Mouse (Mus musculus) intestine, embryonic 16.5 days (tissue): ENCODE data around the gene Eml5. TPM values are rescaled to one million over a fixed set of nuclear protein-coding genes. Genes with fewer than 3 reads are reported as not detected.

ENCODE experiments used
- ATAC-seq: fragments of 200-750 bp; cut with Nextera tagmentation; 2 replicates; pipeline ENCODE4 v1.8.0; 2017; ENCODE audit warnings: moderate TSS enrichment, moderate library complexity
- H3K27ac ChIP-seq: fragments of 300-500 bp; sonication (generic); 2 replicates; pipeline ENCODE4 v1.5.1; 2014; ENCODE audit warnings: mild to moderate bottlenecking, low read length
- H3K27me3 ChIP-seq: fragments of 300-500 bp; sonication (generic); replicated peaks from 2 replicates; pipeline ENCODE4 v1.6.1; 2014; ENCODE audit warnings: low read length, control low read depth, mixed read lengths; ENCODE audit not compliant: control insufficient read depth, insufficient read depth
- H3K36me3 ChIP-seq: fragments of 300-500 bp; sonication (generic); 2 replicates; pipeline ENCODE4 v1.6.1; 2014; ENCODE audit warnings: low read length, control low read depth; ENCODE audit not compliant: control insufficient read depth, insufficient read depth
- H3K4me1 ChIP-seq: fragments of 300-500 bp; sonication (generic); 2 replicates; pipeline ENCODE4 v1.6.1; 2014; ENCODE audit warnings: low read length, control low read depth, mixed read lengths; ENCODE audit not compliant: control insufficient read depth, insufficient read depth
- H3K4me2 ChIP-seq: fragments of 300-500 bp; sonication (generic); 2 replicates; pipeline ENCODE4 v1.6.1; 2014; ENCODE audit warnings: low read depth, low read length, control low read depth
- H3K4me3 ChIP-seq: fragments of 300-500 bp; sonication (generic); 2 replicates; pipeline ENCODE4 v1.5.1; 2014; ENCODE audit warnings: mild to moderate bottlenecking, low read length
- H3K9ac ChIP-seq: fragments of 300-500 bp; sonication (generic); 2 replicates; pipeline ENCODE4 v1.6.1; 2014; ENCODE audit warnings: low read depth, low read length
- H3K9me3 ChIP-seq: fragments of 300-500 bp; sonication (generic); 2 replicates; pipeline ENCODE4 v1.6.1; 2016; ENCODE audit warnings: low read length, control low read depth; ENCODE audit not compliant: control insufficient read depth
- WGBS: fragments of 180-500 bp; shearing (Covaris S2); extraction: QIAGEN DNeasy Blood & Tissue Kit; methylation state at CpG from one replicate; pipeline ENCODE4 v1.1.7; 2014; 5-methylcytosine and 5-hydroxymethylcytosine counted together
- polyA plus RNA-seq: library from polyadenylated mRNA; unstranded; fragments of >200 nt; fragmentation: Nextera tagmentation; extraction: Ambion mirVana; gene quantifications from 2 replicates; pipeline ENCODE4 v1.2.1, GENCODE M21; 2015

Gene Eml5
- 4.9 and 5.1 TPM in 2 replicates for polyA plus RNA-seq

- peak; percentile 95 for ATAC-seq
- H3K9ac ChIP-seq, result peak within 1 kb of the TSS; percentile 69
- no peak within 1 kb of the TSS for H3K27ac ChIP-seq
- H3K36me3 ChIP-seq, result no peaks in the 10 kb centered on the region
- H3K4me3 ChIP-seq, result peak within 1 kb of the TSS; percentile 75
- H3K4me2 ChIP-seq, result peak within 1 kb of the TSS; percentile 97
- H3K27me3 ChIP-seq, result 0 out of 2 replicates have a peak, but pooled peaks cover 8% of the 10 kb centered on the region
- H3K9me3 ChIP-seq, result no peaks in the 10 kb centered on the region
- H3K4me1 ChIP-seq, result 0 out of 2 replicates have a peak, but pooled peaks cover 3% of the 10 kb centered on the region
- 1% methylated on average over 84 of the region's 101 CpGs for WGBS
These were observed at the start of gene Eml5 for GRCm38 (mm10) chr12:98900881-98901801. TSS of gene Eml5 (minus strand) at chr12:98901484.

GRCm38 (mm10) chr12:98932856-98933255, 31.6 kb upstream of the Eml5 start:
- H3K4me1 ChIP-seq, result no peaks in the 10 kb centered on the region
- no peaks in the 10 kb centered on the region; the same call in 1 of the 2 replicates for H3K9me3 ChIP-seq
- ATAC-seq, result no peak
- no peak overlapping the region for H3K4me2 ChIP-seq
- no peak overlapping the region for H3K4me3 ChIP-seq
- no peaks in the 10 kb centered on the region for H3K36me3 ChIP-seq
- H3K9ac ChIP-seq, result no peak overlapping the region
- WGBS, result 95% methylated on average over 1 of the region's 1 CpGs
- H3K27ac ChIP-seq, result no peak overlapping the region
- no peaks in the 10 kb centered on the region for H3K27me3 ChIP-seq

- no peaks in the 10 kb centered on the region for H3K4me1 ChIP-seq
- no peak overlapping the region for H3K4me2 ChIP-seq
- no peak overlapping the region for H3K4me3 ChIP-seq
- H3K9ac ChIP-seq, result no peak overlapping the region
- H3K27me3 ChIP-seq, result no peaks in the 10 kb centered on the region
- H3K27ac ChIP-seq, result no peak overlapping the region
- no peak for ATAC-seq
- H3K9me3 ChIP-seq, result no peaks in the 10 kb centered on the region; the same call in 1 of the 2 replicates
- H3K36me3 ChIP-seq, result no peaks in the 10 kb centered on the region
- 85% methylated on average over 4 of the region's 4 CpGs for WGBS
These were observed 31.2 kb upstream of the Eml5 start for GRCm38 (mm10) chr12:98932441-98932840.

- H3K9ac ChIP-seq, result no peak overlapping the region
- H3K9me3 ChIP-seq, result no peaks in the 10 kb centered on the region; the same call in 1 of the 2 replicates
- no peaks in the 10 kb centered on the region for H3K27me3 ChIP-seq
- 78% methylated on average over 4 of the region's 4 CpGs for WGBS
- no peaks in the 10 kb centered on the region for H3K36me3 ChIP-seq
- H3K4me2 ChIP-seq, result no peak overlapping the region
- no peaks in the 10 kb centered on the region for H3K4me1 ChIP-seq
- H3K4me3 ChIP-seq, result no peak overlapping the region
- no peak for ATAC-seq
- no peak overlapping the region for H3K27ac ChIP-seq
These were observed 29.9 kb upstream of the Eml5 start for GRCm38 (mm10) chr12:98931174-98931573.

GRCm38 (mm10) chr12:98920194-98920991, 19.1 kb upstream of the Eml5 start, which contains the start of gene Ttc8:
TSS of gene Ttc8 (plus strand) at chr12:98920574.
- Histone ChIP-seq H3K36me3 (no peaks in the 10 kb centered on the region), H3K9me3 (no peaks in the 10 kb centered on the region), H3K4me1 (no peaks in the 10 kb centered on the region), H3K27ac (peak within 1 kb of the TSS; percentile 45), H3K9ac (peak within 1 kb of the TSS; percentile 81), H3K4me3 (peak within 1 kb of the TSS; percentile 79), H3K27me3 (no peaks in the 10 kb centered on the region), H3K4me2 (peak within 1 kb of the TSS; percentile 84)
- ATAC-seq, result peak; percentile 100
- WGBS, result under 1% methylated on average over 35 of the region's 35 CpGs

GRCm38 (mm10) chr12:98910096-98910495, 8.8 kb upstream of the Eml5 start:
- no peaks in the 10 kb centered on the region for H3K4me1 ChIP-seq
- H3K9ac ChIP-seq, result no peak overlapping the region
- H3K27me3 ChIP-seq, result no peaks in the 10 kb centered on the region
- H3K9me3 ChIP-seq, result no peaks in the 10 kb centered on the region
- no peak overlapping the region for H3K4me3 ChIP-seq
- no peak overlapping the region for H3K4me2 ChIP-seq
- no peak for ATAC-seq
- H3K36me3 ChIP-seq, result no peaks in the 10 kb centered on the region
- no peak overlapping the region for H3K27ac ChIP-seq
- WGBS, result 66% methylated on average over 9 of the region's 9 CpGs

GRCm38 (mm10) chr12:98905466-98905865, 4.2 kb upstream of the Eml5 start:
- Histone ChIP-seq H3K27me3 (0 out of 2 replicates have a peak, but pooled peaks cover 3% of the 10 kb centered on the region), H3K4me2 (no peak overlapping the region), H3K9ac (no peak overlapping the region), H3K27ac (no peak overlapping the region), H3K4me1 (0 out of 2 replicates have a peak, but pooled peaks cover 1% of the 10 kb centered on the region), H3K4me3 (no peak overlapping the region), H3K36me3 (no peaks in the 10 kb centered on the region), H3K9me3 (no peaks in the 10 kb centered on the region)
- ATAC-seq, result no peak
- WGBS, result 72% methylated on average over 5 of the region's 5 CpGs

- ATAC-seq, result peak; percentile 32; the same call in 1 of the 2 replicates
- peak overlapping the region; percentile 69 for H3K9ac ChIP-seq
- H3K36me3 ChIP-seq, result no peaks in the 10 kb centered on the region
- H3K4me1 ChIP-seq, result 0 out of 2 replicates have a peak, but pooled peaks cover 3% of the 10 kb centered on the region
- peak overlapping the region; percentile 97 for H3K4me2 ChIP-seq
- H3K4me3 ChIP-seq, result peak overlapping the region; percentile 75
- H3K27me3 ChIP-seq, result 0 out of 2 replicates have a peak, but pooled peaks cover 8% of the 10 kb centered on the region
- H3K27ac ChIP-seq, result no peak overlapping the region
- 4% methylated on average over 31 of the region's 31 CpGs for WGBS
- no peaks in the 10 kb centered on the region for H3K9me3 ChIP-seq
These were observed 873 bp downstream of the Eml5 start for GRCm38 (mm10) chr12:98900341-98900880.
